ENCODE assay signal across 8 mouse cellular contexts in genomic region chr2:167292151-167292591, GRCm38 (mm10). TPM values are rescaled to one million over a fixed set of nuclear protein-coding genes. Genes with fewer than 3 reads are reported as not detected.
DNase-seq lines count a peak whose midpoint lies in the region; ATAC-seq and TF ChIP-seq lines count a peak whose summit lies in the region.

No protein-coding gene starts in this region.

- H3K36me3 ChIP-seq in heart, embryonic 12.5 days, result no peaks in the 10 kb centered on the region
- no peaks in the 10 kb centered on the region for H3K36me3 ChIP-seq in thymus, adult 2 months (ENCODE audit: control insufficient read depth, insufficient read depth, low read length)

- no peaks in the 10 kb centered on the region for H3K9me3 ChIP-seq in heart, embryonic 12.5 days (replicated peaks)

- 0 out of 2 replicates have a peak overlapping the region, but pooled peaks have one; percentile 13 for H3K9ac ChIP-seq in heart, embryonic 12.5 days

- no peak overlapping the region for H3K27ac ChIP-seq in heart, embryonic 12.5 days (ENCODE audit: poor library complexity, severe bottlenecking)
- no peak overlapping the region for H3K27ac ChIP-seq in thymus, adult 2 months (ENCODE audit: control insufficient read depth, insufficient read depth, low read length)

- no peak for TF ChIP-seq POLR2A in thymus, adult 2 months (IDR thresholded peaks at IDR 0.05; ENCODE audit: control insufficient read depth, extremely low read depth, insufficient read depth, low read length, poor library complexity)

- 44% methylated on average over 4 of the region's 4 CpGs for WGBS in heart, embryonic 12.5 days
- 96% methylated on average over 4 of the region's 4 CpGs for WGBS in thymus, adult 2 months

- peaks cover 32% of the 10 kb centered on the region for H3K4me1 ChIP-seq in heart, embryonic 12.5 days (replicated peaks)
- H3K4me1 ChIP-seq in thymus, adult 2 months (replicated peaks; ENCODE audit: control insufficient read depth, insufficient read depth, low read length), result no peaks in the 10 kb centered on the region

- no peak overlapping the region for H3K4me3 ChIP-seq in heart, embryonic 12.5 days
- H3K4me3 ChIP-seq in thymus, adult 2 months (ENCODE audit: control insufficient read depth, insufficient read depth, low read length), result no peak overlapping the region

- peak; percentile 2 to 3 for DNase-seq in layer of hippocampus, adult 8-10 months (ENCODE audit: low spot score in 2 of 2)
- DNase-seq in layer of hippocampus, adult 18-20 months (ENCODE audit: low spot score in 2 of 2), result no peak
- peak; percentile 22 for DNase-seq in adrenal gland, postnatal 25 days
- peak; percentile 79 for DNase-seq in liver
- no peak for DNase-seq in left cerebral cortex, adult 11 months (ENCODE audit: low spot score)
- no peak for DNase-seq in thymus, adult 2 months

- H3K27me3 ChIP-seq in heart, embryonic 12.5 days (replicated peaks), result no peaks in the 10 kb centered on the region
- H3K27me3 ChIP-seq in thymus, adult 2 months (ENCODE audit: control insufficient read depth, insufficient read depth, low read length), result no peaks in the 10 kb centered on the region

- ATAC-seq in heart, embryonic 12.5 days (ENCODE audit: insufficient number of reproducible peaks, low FRiP score), result peak; percentile 82
- no peak for ATAC-seq in megakaryocyte-erythroid progenitor cell, adult 5-6 weeks (replicated peaks; ENCODE audit: low FRiP score, low TSS enrichment, poor library complexity, severe bottlenecking)

- TF ChIP-seq CTCF in thymus, adult 2 months (IDR thresholded peaks at IDR 0.05; ENCODE audit: borderline replicate concordance, control insufficient read depth, extremely low read depth, insufficient read depth, low read length, poor library complexity), result no peak

- 0 out of 2 replicates have a peak overlapping the region, but pooled peaks have one; percentile 46 for H3K4me2 ChIP-seq in heart, embryonic 12.5 days

RNA-seq across cellular contexts. Expression of gene Ptgis, which starts 51.8 kb away (rescaled TPM):
- total RNA-seq in layer of hippocampus, adult 8-10 months (2022), result 1 to 10 TPM; 1.7 to 2.2 (median 1.7) TPM
- total RNA-seq in layer of hippocampus, adult 18-20 months (2021), result 1 to 10 TPM in 1 of 2 experiments, under 1 TPM in 1; 0.79 to 1.2 TPM
- 17.7 and 24.9 TPM in 2 replicates for total RNA-seq in adrenal gland, postnatal 25 days (2021)
- 22.5 and 22.9 TPM in 2 replicates for polyA plus RNA-seq in heart, embryonic 12.5 days (2016; fragmentation: Nextera tagmentation; extraction: Ambion mirVana)
- not detected in 2 replicates for total RNA-seq in megakaryocyte-erythroid progenitor cell, adult 5-6 weeks (2014; fragmentation: Nextera tagmentation)
- not detected in 2 replicates for total RNA-seq in megakaryocyte-erythroid progenitor cell, adult 5-6 weeks (2017)
- 6.1 and 9.9 TPM in 2 replicates for polyA plus RNA-seq in thymus, adult 2 months (2012; rRNA removed)

RNA-seq across cellular contexts. Expression of gene B4galt5, which starts 56.8 kb away (rescaled TPM):
- 10 to 100 TPM; 34.6 to 43.0 (median 39.7) TPM for total RNA-seq in layer of hippocampus, adult 8-10 months (2022)
- 10 to 100 TPM; 43.7 to 44.5 TPM for total RNA-seq in layer of hippocampus, adult 18-20 months (2021)
- 72.9 and 78.8 TPM in 2 replicates for total RNA-seq in adrenal gland, postnatal 25 days (2021)
- 14.9 and 21.1 TPM in 2 replicates for polyA plus RNA-seq in heart, embryonic 12.5 days (2016; fragmentation: Nextera tagmentation; extraction: Ambion mirVana)
- total RNA-seq in megakaryocyte-erythroid progenitor cell, adult 5-6 weeks (2014; fragmentation: Nextera tagmentation), result 2.1 TPM in 1 of 2 replicates, not detected in the other
- total RNA-seq in megakaryocyte-erythroid progenitor cell, adult 5-6 weeks (2017), result 0.80 and 20.1 TPM in 2 replicates
- polyA plus RNA-seq in thymus, adult 2 months (2012; rRNA removed), result 10.9 and 14.2 TPM in 2 replicates

Comparison
In these comparisons a context has a peak if more than half of its experiments do, and no peak if none do; other contexts are left out.
1. DNase-seq: peak in layer of hippocampus, adult 8-10 months (2 of 2), adrenal gland, postnatal 25 days (single experiment) and liver (single experiment); none in layer of hippocampus, adult 18-20 months (0 of 2), left cerebral cortex, adult 11 months (single experiment) and thymus, adult 2 months (single experiment).